Mouse (Mus musculus) c-Kit-positive CD71-positive TER-119-positive erythroid progenitor cells, embryonic 14.5 days (primary cell): ENCODE data around the gene Tph1.
"Not testable (repeated sequence)": the region's sequence is repeated elsewhere in the genome, so short reads cannot be mapped to it uniquely, and the experiment has no call there.

Experiments used
- DNase-seq: peaks from one replicate; pipeline ENCODE4 v3.0.0-alpha.2; 2013; ENCODE audit warnings: low spot score

Tph1 gene

DNA sequence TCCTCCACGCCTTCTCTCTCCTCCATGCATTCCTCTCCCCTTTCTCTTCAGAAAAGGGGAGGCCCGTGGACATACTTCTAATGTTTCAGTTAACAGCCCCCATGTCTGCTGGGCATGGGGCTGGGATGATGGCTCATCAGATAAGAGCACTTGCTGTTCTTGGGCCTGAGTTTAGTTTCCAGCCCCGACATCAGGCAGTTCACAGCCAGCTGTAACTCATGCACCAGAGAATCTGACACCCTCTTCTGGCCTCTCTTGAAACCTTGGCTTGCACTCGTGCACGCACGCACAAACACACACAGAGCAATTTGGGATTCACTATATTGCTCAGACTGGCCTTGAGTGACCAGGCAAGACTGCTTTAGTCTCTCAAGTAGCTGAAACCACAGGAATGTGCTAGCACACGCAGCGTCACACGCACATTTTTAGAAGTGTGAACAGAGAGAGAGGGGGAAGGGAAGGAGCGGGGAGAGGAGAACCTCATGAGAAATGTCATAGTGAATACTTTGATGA lies at the start of gene Tph1:
Gene Tph1, minus strand, starts transcription at position 378 of the 513 bp plus-strand sequence.
- no peak for DNase-seq

DNA sequence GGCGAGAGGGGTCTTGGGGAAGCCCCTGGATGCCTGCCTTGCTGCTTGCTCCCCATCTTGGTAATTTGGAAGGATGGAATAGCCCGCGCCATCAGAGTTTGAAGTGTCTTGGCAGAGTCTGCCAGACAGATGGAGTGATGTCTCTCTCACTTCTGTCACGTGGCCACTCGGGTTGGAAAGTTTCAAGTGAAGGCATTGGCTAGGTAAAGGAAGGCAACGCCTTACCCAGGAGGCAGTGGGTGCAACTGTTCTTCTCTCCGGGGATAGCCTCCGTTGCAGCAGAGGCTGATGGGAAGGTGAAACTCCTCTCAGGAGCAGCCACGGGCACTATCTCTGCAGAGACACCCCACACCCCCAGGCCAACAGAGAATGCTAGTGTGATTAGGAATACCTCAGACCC lies 48.1 kb upstream of the Tph1 start:
- no peak for DNase-seq

DNA sequence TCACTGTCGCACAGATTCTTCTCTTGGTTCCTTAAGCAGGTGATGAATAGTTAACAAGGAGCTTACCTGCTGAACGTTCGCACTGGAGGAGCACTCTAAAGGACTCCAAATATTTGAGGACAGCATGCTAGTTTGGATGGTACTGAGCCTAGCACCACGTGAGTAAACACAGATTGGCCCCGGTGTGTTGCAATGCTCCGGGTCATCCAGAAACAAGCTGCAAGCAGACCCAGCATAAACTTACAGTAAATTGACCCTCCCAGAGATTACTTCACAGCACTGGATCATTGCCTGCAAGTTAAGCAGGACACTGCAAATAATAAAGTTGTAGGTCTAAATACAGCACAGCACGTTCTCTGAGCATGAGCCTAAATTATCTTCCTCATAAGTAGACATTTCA lies 47.2 kb upstream of the Tph1 start:
- no peak for DNase-seq

DNA sequence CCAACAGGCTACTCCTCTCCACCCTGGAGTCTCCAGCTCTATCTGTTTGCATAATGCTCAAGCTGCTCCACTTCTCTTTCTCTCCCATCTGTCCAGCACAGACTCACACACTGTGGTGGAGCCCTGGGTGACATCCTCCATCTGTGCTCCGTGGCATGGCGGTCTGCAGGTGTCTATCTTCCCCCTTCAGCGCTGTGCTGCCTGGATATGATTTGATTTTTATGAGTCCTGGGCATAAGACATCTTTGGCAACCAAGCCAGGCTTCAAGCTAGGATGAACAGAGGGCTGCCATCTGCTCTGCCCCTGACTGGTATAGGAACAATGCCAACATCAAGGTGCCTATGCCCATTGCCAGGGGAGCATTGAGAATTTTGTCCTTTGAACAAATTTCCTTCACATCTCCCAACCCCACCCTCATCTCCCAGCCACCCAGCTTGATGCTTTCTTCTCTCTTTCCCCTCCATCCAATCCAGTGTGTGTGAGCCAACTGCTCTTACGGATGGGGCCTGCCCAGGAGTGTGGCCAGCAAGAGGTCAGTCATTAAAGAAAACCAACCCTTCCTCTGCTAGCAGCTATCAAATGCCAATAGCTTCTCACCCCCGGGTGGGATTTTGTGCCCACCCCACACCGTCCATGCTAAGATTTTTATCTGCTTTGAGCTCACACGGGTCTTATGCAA lies 46.4 kb upstream of the Tph1 start:
- no peak for DNase-seq

DNA sequence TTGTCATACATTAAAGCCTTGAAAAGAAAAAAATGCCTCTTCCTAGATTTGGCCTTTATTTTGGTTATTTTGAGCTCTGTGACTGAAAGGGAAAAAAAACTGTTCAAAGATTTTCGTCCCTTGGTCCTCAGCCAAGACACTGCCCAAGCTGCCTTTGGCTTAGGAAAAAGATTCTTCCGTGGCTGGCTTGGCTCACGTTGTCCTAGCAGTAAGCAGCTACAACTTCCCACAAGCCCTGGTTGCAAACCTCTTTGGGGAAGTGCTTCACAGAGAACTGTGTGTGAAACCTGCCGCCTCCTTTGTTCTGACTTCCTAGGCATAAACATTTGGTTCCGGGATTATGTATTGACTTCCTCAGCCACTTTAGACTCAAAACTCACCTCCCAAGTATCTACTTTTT lies 44.6 kb upstream of the Tph1 start:
- DNase-seq: no peak

DNA sequence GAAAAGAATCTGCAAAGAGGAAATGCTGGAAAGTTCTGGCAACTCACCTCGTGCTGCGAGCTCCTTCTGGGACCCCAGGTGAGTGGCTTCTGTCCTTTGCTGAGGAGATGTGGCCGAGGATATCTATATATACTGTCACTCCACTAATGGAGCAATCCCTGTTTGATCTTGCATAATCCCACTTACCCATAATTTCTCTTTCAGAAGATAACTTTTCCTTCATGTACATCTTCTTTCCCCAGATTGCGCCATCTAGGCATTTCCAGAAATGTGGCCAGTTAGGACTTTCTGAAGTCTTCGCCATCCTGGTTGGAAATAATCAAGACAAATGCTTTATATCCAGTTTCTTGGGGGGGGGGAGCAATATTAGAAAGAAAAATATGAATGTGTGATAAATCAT lies 43.3 kb upstream of the Tph1 start, which contains the start of gene Saa3:
Gene Saa3, minus strand, starts transcription at position 101 of the 400 bp plus-strand sequence.
- DNase-seq: no peak

DNA sequence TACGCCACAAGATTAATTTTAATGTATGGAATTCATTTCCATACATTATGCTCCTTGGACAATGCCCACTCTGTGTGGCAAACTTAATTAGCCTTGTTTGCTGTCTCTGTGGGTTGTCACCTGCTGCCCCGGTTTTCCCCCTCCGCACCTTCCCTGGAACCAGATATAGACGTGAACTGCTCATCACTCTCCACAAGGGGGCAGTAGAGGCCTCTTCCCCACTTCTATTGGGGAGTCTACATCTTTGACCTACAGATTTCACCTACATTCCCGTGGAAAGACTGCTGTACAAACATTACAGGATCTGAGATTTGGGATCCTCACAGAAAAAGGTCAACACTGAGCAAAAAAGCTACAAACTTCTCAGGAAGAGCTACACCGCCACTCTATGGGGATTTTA lies 42.2 kb upstream of the Tph1 start:
- DNase-seq: peak; percentile 71

DNA sequence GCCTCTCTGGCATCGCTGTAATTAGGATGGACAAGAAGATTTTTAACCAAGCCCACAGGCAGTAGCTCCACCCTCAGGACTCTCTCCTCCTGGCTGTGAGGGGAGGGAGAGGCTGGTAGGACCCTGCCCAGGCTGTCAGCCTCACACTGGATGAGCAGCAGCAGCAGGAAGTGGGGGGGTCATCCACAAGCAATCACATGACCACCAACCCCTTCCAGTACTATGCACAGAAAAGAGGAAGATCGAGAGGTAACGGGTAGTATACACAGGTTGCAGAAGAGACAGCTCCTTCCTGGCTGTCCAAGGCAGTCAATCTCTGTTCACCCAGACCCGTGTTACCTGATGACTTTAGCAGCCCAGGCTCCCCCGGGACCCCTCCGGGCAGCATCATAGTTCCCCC lies 39.9 kb upstream of the Tph1 start:
- DNase-seq: no peak

DNA sequence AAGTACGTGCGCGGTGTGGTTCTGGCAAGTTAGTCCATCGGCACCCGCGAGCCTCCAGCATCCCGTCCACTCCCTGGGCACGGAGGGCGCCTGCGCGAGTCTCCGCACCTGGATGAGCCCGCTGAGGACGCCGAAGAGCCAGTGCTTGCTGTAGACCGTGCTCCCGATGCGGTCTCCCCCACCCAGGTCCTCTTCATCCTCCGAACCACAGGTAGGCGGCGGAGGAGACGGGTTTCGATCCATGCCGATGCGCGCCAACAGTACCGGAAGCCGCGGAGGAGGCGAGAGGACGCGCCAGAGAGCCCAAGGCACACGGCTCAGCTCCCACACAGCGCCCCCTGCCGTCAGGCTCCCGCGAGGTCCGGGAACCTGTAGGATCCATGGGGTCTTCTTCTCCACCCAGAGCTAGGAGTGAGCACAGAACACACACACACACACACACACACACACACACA lies 38.1 kb upstream of the Tph1 start, which contains the start of gene Saal1:
Gene Saal1, minus strand, starts transcription at position 291 of the 455 bp plus-strand sequence.
- DNase-seq: peak; percentile 88

DNA sequence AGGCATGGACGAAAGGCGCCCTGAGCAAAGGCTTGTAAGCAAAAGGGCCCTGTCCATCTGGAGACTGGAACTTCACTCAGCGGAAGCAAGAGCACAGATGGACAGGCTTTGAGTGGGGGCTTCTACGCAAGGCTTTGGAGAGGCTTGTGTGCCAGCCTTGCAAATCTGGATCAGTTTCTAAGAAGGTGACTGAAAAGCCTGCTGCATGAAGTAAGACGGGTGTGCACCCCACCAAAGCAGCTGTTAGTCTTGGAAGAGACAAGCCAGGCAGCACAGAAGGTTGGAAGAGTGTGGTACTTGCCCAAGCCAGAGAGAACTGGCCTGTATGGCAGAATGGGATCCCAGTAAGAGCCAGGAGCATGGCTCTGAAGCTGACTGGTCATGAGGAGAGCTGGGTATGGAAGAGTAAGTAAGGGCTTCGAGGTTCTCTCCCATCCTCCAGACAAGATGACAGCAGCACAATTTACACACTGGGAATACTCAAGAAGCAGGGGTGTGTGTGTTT lies 28.2 kb upstream of the Tph1 start:
- no peak for DNase-seq

DNA sequence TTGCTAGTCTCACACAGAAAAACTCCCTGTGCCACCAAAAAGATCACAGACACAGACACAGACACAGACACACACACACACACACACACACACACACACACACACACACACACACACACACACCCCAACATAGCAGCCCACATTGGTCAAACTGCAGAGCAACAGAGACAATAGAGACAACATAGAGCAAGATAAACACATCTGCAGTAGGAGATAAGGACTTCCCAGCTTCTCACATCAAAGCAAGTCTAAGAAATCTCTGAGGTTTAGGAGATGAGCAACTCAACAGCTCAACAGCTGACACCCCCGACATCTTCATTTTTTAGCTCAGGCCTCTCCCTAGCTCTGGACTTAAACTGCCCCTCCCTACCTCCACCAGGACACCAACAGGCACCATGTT lies 24.4 kb upstream of the Tph1 start:
- DNase-seq: no peak

DNA sequence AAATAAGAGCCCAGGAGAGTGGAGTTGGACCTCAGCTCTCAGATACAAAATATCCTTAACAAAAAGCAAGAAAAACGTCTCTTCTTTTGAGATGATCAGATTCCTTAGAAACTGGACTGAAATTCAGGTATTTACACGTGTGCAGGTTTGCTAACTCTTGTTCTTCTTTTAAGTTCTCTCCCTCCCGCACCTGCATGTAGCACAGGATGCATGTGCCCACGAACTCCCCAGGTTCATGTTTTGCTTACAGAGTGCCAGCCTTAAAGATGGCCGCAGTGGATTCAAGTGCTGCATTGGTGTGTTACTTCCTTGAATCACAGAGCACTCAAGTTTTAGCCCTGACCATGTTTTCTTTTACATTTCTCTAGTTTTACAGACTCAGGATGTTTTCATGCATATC lies 14.5 kb upstream of the Tph1 start:
- DNase-seq: no peak

DNA sequence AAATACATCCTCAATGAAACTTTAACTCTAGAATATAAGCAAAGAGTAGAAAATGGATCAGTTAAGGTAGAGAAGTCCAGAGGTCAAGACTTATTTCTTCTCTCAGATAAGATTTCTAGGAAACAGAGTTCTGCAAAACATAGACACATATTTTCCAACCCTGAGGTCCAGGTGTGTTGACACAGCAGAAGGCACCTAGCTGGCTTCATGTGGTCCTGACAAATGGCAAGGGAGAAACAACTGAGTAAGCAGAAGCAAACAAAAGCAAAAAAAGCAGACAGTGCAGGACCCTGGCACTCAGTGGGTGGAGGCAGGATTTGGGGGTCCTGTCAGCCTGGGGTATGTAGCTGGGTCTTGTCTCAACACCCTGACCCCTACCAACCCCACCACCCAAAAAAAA lies 8.4 kb upstream of the Tph1 start:
- DNase-seq: no peak

DNA sequence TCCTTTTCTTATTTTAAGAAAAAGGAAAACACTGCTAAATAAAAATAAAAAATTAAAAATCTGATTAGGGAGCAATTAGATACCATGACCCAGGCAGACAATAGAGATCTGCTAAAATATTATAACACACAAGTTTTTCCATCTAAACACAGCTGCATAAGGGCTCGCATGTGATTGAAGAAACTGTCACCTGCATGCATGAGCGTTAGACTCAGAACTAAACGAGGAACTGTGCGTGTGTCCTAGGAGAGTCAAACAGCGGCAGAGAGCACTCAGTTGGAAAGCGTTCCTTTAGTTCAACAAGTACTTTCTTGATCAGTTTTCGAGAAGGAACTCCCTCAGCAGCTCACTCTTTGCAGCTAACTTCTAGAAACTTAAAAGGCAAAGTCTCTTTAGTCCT lies 6.7 kb upstream of the Tph1 start:
- not testable (repeated sequence) for DNase-seq

DNA sequence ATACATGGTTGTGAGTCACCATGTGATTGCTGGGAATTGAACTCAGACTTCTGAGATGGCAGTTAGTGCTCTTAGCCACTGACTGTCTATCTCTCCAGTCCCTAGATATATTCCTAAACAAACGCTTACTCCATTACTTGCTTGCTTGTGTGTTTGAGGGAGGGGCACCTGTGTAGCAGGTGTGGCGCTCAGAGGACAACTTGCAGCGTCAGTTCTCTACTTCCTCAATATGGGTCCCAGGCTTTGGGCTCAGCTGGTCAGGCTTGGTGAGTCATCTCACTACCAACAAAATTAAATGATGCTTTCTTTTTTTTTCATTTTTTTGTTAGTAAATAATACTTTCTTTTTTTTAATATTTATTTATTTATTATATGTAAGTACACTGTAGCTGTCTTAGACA lies 6.1 kb upstream of the Tph1 start:
- DNase-seq: no peak

DNA sequence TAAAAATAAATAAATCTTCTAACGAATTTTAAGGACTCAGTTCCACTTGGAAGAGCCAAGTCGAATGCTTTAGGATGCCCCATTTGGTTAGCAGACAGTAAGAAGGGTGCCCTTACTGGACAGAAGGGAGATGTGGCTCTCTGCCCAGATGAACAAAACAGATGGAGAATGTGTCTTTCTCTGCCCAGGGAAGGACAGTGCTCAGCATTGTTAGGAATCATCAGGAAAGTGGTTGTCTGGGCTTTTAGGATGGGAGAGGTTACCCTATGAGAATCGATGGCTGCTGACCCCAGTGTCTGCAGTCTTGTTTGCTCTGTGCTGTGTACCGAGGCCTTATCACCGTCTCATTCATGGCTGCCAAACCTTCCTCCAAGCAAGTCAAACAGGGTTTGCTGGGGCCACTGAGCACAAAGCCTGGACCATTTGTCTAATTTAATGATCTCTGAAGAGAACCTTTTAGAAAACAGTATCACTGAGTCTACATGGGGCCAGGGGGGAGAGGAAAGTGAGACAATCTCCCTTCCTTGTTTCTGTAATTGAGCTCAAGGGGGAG lies 4.5 kb upstream of the Tph1 start:
- DNase-seq: no peak

DNA sequence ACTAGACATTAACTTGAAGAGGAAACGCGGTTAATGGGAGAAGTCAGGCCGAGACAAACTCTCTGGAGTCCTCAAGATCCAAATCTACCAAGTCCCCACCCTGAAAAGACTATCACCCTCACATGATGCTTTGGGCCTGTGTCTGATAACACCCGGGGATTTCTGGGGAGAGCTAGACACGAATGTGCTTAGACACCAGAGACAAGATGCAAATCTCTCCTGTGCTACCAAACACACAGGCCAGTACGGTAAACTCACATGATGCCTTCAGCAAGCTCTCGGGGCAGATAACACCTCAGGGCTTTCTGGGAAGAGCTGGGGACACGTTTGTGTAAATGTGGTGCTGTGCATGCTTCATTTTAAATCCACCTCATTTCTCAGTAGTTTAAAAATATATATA lies 3.5 kb upstream of the Tph1 start:
- no peak for DNase-seq

DNA sequence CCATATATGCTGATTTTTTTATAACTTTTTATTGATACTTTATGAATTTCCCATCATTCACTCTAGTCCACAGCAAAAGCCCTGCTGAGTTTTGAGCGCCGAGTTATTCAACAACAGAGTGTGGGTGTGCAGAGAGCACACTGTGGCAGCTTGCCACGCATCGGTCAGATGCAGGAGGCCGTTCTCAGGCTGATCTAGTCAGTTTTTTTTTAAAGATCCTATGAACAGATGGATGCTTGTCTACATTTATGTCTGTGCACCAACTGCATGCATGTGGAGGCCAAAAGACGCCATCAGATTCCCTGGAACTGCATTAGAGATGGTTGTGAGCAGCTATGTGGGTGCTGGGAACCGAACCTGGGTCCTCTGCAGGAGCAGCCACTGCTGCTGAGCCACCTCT lies 2.7 kb upstream of the Tph1 start:
- no peak for DNase-seq

DNA sequence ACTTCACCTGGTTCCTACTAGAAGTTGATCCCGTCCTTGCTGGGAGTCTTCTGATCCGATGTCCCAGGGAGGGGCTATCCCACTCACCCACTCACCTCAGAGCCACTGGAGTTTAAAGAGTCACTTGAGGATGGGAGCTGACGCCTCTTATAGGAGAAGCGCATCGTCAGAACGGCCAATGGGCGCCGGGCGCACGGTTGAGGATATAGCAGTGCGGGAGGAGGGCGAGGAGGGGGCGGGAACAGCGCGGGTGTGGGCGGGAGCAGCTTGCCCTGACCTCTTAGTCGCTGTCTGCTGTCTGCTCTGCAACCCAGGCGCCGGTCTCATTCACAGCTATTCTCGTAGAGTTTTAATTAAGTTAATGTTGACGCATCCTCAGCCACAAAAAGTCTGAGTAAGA lies 5.1 kb downstream of the Tph1 start:
- no peak for DNase-seq

DNA sequence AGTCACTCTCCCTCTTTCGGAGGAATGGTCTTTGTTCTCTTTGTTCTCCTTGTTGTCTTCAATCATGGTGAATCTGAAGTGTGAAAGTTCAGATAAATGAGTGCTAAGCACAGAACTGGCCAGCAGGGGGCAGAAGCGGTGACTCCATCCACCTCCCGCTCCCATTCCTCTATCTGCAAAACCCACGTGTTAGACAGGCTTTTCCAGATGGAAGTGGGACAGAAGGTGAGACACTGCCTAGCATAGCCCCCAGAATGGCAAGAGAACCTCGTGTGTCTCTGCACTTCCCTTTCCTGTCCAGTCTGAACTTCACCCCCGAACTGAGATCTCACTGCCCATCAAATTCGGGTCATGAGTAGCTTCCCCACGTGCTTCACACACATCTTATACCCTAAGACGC lies 7.1 kb downstream of the Tph1 start:
- DNase-seq: peak; percentile 17

DNA sequence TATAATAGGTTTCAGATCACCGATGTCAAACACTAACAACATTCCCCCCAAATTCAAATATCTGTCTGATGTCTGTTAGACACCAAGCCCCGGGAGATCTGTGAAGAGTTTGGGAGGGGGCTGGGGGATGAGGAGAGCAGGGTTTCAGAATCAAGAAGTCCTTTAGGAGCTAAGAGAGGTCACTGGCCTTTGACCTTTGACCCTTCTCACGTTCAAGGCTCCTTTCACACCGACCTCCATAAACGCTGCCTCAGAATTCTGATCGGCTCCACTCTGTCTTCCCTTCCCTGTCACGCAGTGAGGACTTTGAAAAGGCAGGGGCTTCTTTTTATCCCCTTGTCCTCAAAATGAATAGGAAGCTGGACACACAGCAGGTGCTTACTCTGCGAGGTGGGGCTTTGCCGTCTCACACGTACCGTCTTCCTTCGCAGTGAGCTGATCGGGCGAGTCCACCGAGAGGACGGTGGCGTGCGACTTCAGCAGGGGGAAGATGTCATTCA lies 10.7 kb downstream of the Tph1 start:
- no peak for DNase-seq

DNA sequence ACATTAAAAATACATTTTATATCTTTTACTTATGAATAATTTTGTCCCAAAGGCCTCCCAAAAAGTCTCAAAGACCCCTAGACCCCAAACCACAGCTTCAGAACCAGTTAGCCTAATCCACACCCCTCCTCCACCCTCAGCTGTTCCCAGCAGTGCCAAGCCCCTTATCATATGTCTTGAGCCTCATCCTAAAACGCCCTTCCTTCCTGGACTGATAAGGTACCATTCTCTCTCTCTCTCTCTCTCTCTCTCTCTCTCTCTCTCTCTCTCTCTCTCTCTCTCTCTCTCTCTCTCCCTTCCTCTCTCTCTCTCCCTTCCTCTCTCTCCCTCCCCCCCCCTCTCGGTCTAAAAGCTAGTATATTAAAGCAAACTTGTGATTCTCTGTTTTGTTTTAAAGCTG lies 20.1 kb downstream of the Tph1 start:
- no peak for DNase-seq

DNA sequence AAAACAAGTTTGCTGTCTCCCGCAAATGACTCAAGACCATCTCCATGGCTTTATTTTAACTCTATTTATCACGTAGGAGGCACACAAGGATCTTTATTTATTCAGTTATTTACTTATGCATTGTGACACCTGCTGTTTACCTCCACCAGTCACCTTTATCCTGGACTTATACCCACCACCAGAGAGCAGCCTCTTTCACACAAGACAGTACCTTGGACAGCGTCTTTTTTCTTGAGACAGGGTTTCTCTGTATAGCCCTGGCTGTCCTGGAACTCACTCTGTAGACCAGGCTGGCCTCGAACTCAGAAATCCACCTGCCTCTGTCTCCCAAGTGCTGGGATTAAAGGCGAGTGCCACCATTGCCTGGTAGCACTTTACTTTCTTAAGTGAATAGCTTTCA lies 22.1 kb downstream of the Tph1 start:
- not testable (repeated sequence) for DNase-seq
